Mouse (Mus musculus): Measurements from ENCODE around the gene Pex5l. TPM values are rescaled to one million over a fixed set of nuclear protein-coding genes. Genes with fewer than 3 reads are reported as not detected.

Pex5l gene
- polyA plus RNA-seq, 1 experiment: 2.4 TPM

DNA sequence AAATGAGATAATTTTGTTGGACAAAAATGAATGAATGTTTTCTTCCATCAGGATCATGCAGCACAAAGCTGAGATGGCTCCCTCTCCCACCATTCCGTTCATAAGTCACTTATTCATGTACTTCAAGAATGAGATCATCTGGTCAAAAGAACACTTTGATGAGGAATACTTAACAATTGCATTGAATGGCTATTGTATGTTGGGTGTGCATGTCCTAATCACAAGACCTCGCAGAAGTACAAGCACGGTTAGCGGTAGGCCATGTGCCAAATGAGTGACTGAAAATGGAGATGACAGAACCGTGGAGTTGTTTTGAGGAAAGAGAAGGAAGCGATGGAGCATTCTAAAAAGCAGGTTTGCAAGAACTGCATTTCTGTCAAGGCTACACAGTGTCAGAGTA, 72.3 kb downstream of the Pex5l start:
- no peaks in the 10 kb centered on the region for H3K4me1 ChIP-seq (ENCODE audit: control insufficient read depth, insufficient read depth, insufficient read length)
- 92% methylated on average over 6 of the region's 6 CpGs for WGBS

DNA sequence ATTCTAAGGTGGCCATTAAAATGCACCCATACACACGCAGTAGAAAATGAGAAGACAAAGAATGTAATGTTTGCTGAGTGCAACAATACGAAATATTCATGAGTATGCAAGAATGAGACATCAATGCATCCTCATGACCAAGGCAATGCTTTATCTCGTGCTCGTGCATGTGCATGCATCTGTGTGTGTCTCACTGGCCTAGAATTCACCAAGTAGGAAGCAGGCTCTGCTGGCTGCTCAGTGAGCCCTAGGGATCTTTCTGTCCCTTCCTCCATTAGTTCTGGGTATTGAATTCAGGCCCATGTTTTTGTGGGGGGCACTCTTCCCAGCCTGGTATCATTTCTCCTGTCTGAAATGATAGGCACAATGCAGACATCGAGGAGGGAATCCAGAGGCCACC, 74.9 kb downstream of the Pex5l start:
- no peak for DNase-seq (ENCODE audit: low read depth in 1 of 2, low spot score in 2 of 2)
- H3K4me1 ChIP-seq (ENCODE audit: control insufficient read depth, insufficient read depth, insufficient read length): no peaks in the 10 kb centered on the region
- H3K27me3 ChIP-seq (ENCODE audit: control insufficient read depth, insufficient read depth, low read length): no peaks in the 10 kb centered on the region
- no peak for TF ChIP-seq CTCF (IDR thresholded peaks at IDR 0.05; ENCODE audit: extremely low read depth, insufficient read depth, insufficient read length, insufficient replicate concordance)
- no peak for TF ChIP-seq POLR2A (IDR thresholded peaks at IDR 0.05; ENCODE audit: low read depth, low read length)
- H3K36me3 ChIP-seq (ENCODE audit: control insufficient read depth, insufficient read depth, low read length): no peaks in the 10 kb centered on the region
- no peak overlapping the region for H3K27ac ChIP-seq (ENCODE audit: insufficient read depth, low read length)
- no peak overlapping the region for H3K4me3 ChIP-seq (ENCODE audit: extremely low read depth, insufficient read depth, insufficient read length)
- WGBS: 85% methylated on average over 5 of the region's 5 CpGs

More for the DNA sequence above, 72.3 kb downstream of the Pex5l start:
- Histone ChIP-seq H3K27ac (ENCODE audit: insufficient read depth, low read length) (no peak overlapping the region), H3K36me3 (ENCODE audit: control insufficient read depth, insufficient read depth, low read length) (no peaks in the 10 kb centered on the region), H3K4me3 (ENCODE audit: extremely low read depth, insufficient read depth, insufficient read length) (no peak overlapping the region), H3K27me3 (ENCODE audit: control insufficient read depth, insufficient read depth, low read length) (no peaks in the 10 kb centered on the region)
- no peak for DNase-seq (ENCODE audit: low read depth in 1 of 2, low spot score in 2 of 2)
- no peak for TF ChIP-seq CTCF (IDR thresholded peaks at IDR 0.05; ENCODE audit: extremely low read depth, insufficient read depth, insufficient read length, insufficient replicate concordance)
- no peak for TF ChIP-seq POLR2A (IDR thresholded peaks at IDR 0.05; ENCODE audit: low read depth, low read length)

DNA sequence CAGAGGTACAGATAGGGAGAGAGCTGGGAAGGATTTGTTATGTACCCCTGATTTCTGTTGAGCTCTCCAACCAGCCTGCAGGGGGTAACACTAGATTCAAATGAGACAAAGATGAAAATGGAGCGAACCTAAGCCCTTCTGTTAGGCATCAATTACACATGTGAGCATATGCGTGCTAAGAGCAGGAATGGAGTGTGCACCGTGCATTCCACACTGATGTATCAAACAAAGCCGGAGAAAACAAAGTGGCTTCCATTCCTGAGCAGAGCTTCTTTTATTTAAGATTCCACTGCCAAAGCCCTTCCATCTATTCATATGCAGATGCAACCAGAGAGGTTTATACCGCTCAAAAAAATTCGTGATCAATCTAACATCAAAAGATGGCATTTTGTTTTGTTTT, 79.5 kb downstream of the Pex5l start:
- Histone ChIP-seq H3K27me3 (ENCODE audit: control insufficient read depth, insufficient read depth, low read length) (no peaks in the 10 kb centered on the region), H3K4me1 (ENCODE audit: control insufficient read depth, insufficient read depth, insufficient read length) (no peaks in the 10 kb centered on the region), H3K36me3 (ENCODE audit: control insufficient read depth, insufficient read depth, low read length) (no peaks in the 10 kb centered on the region), H3K27ac (ENCODE audit: insufficient read depth, low read length) (no peak overlapping the region), H3K4me3 (ENCODE audit: extremely low read depth, insufficient read depth, insufficient read length) (no peak overlapping the region)
- TF ChIP-seq POLR2A (IDR thresholded peaks at IDR 0.05; ENCODE audit: low read depth, low read length) (no peak), CTCF (IDR thresholded peaks at IDR 0.05; ENCODE audit: extremely low read depth, insufficient read depth, insufficient read length, insufficient replicate concordance) (no peak)
- DNase-seq (ENCODE audit: low read depth in 1 of 2, low spot score in 2 of 2): no peak
- 75% methylated on average over 6 of the region's 6 CpGs for WGBS

DNA sequence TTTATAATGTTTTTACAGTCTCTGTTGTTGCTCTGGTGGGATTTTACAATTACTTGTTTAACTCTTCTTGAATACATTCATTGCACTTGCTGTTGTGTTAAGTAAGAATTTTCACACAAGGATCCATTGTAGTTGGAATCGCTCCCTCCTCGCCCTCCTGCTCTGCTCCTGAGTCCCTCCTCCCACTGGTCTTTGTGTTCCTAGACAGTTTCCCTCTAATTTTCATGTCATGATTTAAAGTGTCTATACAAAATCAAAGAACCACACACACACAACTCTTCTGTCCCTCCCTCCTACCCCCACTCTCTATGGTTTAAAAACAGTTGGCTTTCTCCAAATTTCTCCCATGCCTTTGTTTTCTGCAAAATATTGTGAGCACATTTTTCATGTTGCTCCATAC, 81.6 kb downstream of the Pex5l start:
- H3K27ac ChIP-seq (ENCODE audit: insufficient read depth, low read length): no peak overlapping the region
- no peak overlapping the region for H3K4me3 ChIP-seq (ENCODE audit: extremely low read depth, insufficient read depth, insufficient read length)
- DNase-seq (ENCODE audit: low read depth in 1 of 2, low spot score in 2 of 2): no peak
- TF ChIP-seq POLR2A (IDR thresholded peaks at IDR 0.05; ENCODE audit: low read depth, low read length) (no peak), CTCF (IDR thresholded peaks at IDR 0.05; ENCODE audit: extremely low read depth, insufficient read depth, insufficient read length, insufficient replicate concordance) (no peak)
- H3K4me1 ChIP-seq (ENCODE audit: control insufficient read depth, insufficient read depth, insufficient read length): no peaks in the 10 kb centered on the region
- 96% methylated on average over 2 of the region's 2 CpGs for WGBS
- H3K27me3 ChIP-seq (ENCODE audit: control insufficient read depth, insufficient read depth, low read length): no peaks in the 10 kb centered on the region
- no peaks in the 10 kb centered on the region for H3K36me3 ChIP-seq (ENCODE audit: control insufficient read depth, insufficient read depth, low read length)

DNA sequence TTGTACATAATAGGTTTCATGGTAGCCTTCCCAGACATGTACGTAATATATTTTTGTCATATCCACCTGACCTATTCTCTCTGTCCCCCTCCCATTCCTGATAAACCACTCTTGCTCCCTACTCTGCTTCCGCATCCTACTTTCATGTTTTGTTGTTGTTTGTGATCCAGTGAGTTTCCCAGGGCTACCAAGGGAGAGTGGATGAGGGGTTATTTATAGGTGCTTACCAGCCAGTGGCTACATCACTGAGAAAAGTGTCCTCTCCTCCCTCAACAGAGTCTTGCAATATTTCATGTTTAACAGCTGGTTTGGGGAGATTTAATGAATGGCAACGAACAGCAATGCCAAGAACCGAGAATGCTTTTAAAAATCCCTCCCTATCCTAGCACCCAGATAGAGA, 82.0 kb downstream of the Pex5l start:
- WGBS: 80% methylated on average over 4 of the region's 4 CpGs
- Histone ChIP-seq H3K4me1 (ENCODE audit: control insufficient read depth, insufficient read depth, insufficient read length) (no peaks in the 10 kb centered on the region), H3K27ac (ENCODE audit: insufficient read depth, low read length) (no peak overlapping the region), H3K4me3 (ENCODE audit: extremely low read depth, insufficient read depth, insufficient read length) (no peak overlapping the region), H3K36me3 (ENCODE audit: control insufficient read depth, insufficient read depth, low read length) (no peaks in the 10 kb centered on the region), H3K27me3 (ENCODE audit: control insufficient read depth, insufficient read depth, low read length) (no peaks in the 10 kb centered on the region)
- TF ChIP-seq CTCF (IDR thresholded peaks at IDR 0.05; ENCODE audit: extremely low read depth, insufficient read depth, insufficient read length, insufficient replicate concordance) (no peak), POLR2A (IDR thresholded peaks at IDR 0.05; ENCODE audit: low read depth, low read length) (no peak)
- no peak for DNase-seq (ENCODE audit: low read depth in 1 of 2, low spot score in 2 of 2)

DNA sequence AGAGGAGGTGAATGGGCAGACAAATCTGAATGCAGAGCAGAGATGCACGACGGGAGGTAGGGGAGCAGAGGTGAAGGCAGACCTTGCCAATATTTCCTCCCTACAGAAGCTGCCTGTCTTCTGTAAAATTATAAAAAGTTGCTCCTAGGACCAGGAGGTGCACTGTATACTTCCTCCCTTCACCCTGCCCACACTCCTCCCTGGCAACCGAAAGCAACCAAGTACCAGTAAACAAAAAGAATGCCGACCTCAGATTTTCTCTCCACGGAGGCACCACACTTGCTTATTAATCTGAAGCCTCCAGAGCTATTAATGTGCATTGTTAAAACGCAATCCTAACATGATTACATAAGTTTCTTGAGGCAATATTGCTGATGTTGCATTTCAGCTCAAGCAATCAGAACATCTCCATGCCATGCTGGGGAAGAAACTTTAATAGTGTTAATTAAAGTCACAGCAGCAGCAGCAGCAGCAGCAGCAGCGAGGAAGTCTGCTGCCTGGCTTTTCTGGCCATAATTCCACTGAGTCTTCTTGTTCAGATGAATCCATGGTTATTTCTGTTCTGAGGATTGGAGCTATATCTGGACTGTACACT, 82.6 kb downstream of the Pex5l start:
- WGBS: 48% methylated on average over 7 of the region's 7 CpGs
- TF ChIP-seq POLR2A (IDR thresholded peaks at IDR 0.05; ENCODE audit: low read depth, low read length) (no peak), CTCF (IDR thresholded peaks at IDR 0.05; ENCODE audit: extremely low read depth, insufficient read depth, insufficient read length, insufficient replicate concordance) (no peak)
- Histone ChIP-seq H3K4me3 (ENCODE audit: extremely low read depth, insufficient read depth, insufficient read length) (no peak overlapping the region), H3K36me3 (ENCODE audit: control insufficient read depth, insufficient read depth, low read length) (no peaks in the 10 kb centered on the region), H3K4me1 (ENCODE audit: control insufficient read depth, insufficient read depth, insufficient read length) (no peaks in the 10 kb centered on the region), H3K27me3 (ENCODE audit: control insufficient read depth, insufficient read depth, low read length) (no peaks in the 10 kb centered on the region), H3K27ac (ENCODE audit: insufficient read depth, low read length) (no peak overlapping the region)
- DNase-seq (ENCODE audit: low read depth in 1 of 2, low spot score in 2 of 2): no peak

DNA sequence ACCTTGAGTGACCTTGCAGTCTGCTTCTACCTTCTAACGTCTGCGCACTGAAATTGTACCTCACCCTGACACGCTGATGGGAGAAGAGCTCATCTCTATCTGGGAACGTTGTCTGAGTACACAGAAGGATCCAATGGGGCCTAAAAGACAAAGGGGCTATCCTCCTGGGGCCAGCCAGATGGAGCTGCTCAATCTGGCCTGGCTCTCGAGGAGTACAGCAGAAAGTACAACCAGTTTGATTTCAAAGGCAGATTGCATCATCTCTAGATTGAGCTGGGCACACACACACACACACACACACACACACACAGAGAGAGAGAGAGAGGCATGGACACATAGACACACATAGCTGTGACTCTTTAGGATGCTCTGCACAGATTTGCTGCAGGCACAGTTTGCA, 94.7 kb downstream of the Pex5l start:
- Histone ChIP-seq H3K27me3 (ENCODE audit: control insufficient read depth, insufficient read depth, low read length) (no peaks in the 10 kb centered on the region), H3K4me1 (ENCODE audit: control insufficient read depth, insufficient read depth, insufficient read length) (no peaks in the 10 kb centered on the region), H3K36me3 (ENCODE audit: control insufficient read depth, insufficient read depth, low read length) (no peaks in the 10 kb centered on the region), H3K27ac (ENCODE audit: insufficient read depth, low read length) (no peak overlapping the region), H3K4me3 (ENCODE audit: extremely low read depth, insufficient read depth, insufficient read length) (no peak overlapping the region)
- TF ChIP-seq CTCF (IDR thresholded peaks at IDR 0.05; ENCODE audit: extremely low read depth, insufficient read depth, insufficient read length, insufficient replicate concordance): no peak
- TF ChIP-seq POLR2A (IDR thresholded peaks at IDR 0.05; ENCODE audit: low read depth, low read length): no peak
- DNase-seq (ENCODE audit: low read depth in 1 of 2, low spot score in 2 of 2): no peak
- WGBS: 76% methylated on average over 5 of the region's 5 CpGs
